Mouse (Mus musculus) heart, postnatal 10 days (tissue): Measurements from ENCODE around the gene Cux2. TPM values are rescaled to one million over a fixed set of nuclear protein-coding genes. Genes with fewer than 3 reads are reported as not detected.

Experiments used
- DNase-seq, 2 experiments: peaks; one replicate each; pipeline ENCODE4 v3.0.0; 2021
- intact Hi-C: fragments of 180-260 bp; cut with DNase I; formaldehyde crosslinking; loops from one replicate; pipeline ENCODE4 v1.15.1; 2025
- microRNA-seq, 2 experiments: library from miRNA; unstranded; fragments of <30 nt; microRNA quantifications; one replicate each; pipeline ENCODE4 v1.2.0; 2022
- total RNA-seq, 2 experiments: library from RNA; stranded (reverse); gene quantifications; 2 replicates each; pipeline ENCODE4 v1.2.3; 2021

Cux2 gene
- total RNA-seq, 2 experiments from 2014 or later = 13.1 to 17.5 TPM

DNA sequence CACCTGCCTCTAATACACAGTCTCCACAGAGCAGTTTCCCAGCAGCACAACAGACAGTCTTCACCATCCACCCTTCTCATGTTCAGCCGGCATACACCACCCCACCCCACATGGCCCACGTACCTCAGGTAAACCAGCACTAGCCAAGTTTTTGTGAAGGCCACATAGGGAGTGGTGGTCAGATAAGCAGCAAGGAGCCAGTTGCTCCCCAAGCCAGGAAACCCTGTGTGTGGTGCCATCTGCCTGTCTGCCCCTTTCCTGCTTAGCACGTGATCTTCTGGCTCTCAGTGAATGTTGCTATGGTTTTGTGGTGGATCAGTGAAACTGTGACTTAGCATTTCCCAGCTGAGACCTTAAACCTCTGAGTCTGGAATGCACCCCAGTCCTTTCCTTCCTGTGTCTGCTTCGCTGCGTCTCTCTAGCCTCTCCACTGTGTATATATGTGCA is 238.4 kb downstream of the Cux2 start:
- intact Hi-C loops = no loop called here
- DNase-seq = no peak

DNA sequence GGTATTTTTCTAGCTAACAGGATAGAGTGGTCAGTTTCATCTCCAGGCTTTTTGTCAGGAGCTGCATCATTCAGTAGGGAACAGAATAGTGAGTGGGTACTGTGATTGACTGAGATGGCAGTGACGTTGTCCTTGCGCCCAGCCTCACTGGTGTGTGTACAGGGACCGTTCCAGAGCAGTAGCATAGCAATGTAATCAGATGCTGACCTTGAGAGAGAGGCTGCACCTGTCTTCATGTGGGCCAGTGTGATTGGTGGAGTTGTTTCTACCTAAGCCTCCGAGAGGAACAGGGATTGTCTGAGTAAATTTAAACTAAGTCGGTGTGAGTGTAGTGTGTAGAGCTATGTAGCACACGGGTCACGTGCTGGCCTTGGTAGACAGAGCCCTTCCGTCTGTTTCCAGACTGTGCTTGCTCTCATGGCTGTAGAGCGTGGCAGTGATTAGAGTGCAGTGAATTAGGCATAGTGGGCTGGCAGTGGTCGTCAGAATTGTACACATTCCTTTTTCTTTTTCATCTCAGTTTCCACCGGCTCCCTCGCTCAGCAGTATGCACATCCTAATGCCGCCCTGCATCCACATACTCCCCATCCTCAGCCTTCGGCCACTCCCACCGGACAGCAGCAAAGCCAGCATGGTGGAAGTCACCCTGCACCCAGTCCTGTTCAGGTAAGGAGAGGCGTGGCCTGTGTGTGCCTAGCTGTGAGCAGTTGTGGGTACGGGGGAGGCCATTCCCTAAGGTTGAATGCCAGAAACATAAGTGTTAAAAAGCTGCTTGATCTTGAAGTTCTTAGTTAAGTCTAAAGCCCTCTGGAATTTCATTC is 239.4 kb downstream of the Cux2 start:
- intact Hi-C loops = no loop called here
- DNase-seq = peak in 1 of 2 experiments; percentile 8

DNA sequence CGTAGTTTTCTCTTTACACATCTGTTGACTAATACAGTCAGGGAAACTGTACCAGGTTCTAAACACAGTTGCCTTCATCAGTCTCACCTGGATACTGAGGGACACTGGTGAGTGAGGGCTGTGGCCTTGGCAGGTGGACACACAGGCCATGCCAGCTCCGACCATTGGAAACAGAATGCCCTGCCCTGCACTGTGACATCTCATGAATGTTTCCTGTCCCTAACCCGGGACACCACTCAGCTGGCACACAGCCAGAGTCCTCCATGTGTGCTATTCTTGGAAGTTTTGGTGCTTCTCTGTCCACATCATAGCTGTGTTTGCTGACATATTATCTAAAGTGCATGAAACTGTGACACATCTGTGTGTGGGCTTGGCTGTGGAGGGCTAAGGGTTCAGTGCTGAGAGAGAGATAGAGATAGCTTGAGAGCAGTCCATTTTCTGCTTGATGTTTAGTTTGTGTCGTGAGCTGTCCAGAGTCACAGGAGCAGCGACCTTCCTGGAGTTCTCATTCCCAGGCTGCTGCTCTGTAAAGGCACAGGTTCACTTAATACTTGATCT is 240.2 kb downstream of the Cux2 start:
- intact Hi-C loops = no loop called here
- DNase-seq = peak; percentile 64 to 72

DNA sequence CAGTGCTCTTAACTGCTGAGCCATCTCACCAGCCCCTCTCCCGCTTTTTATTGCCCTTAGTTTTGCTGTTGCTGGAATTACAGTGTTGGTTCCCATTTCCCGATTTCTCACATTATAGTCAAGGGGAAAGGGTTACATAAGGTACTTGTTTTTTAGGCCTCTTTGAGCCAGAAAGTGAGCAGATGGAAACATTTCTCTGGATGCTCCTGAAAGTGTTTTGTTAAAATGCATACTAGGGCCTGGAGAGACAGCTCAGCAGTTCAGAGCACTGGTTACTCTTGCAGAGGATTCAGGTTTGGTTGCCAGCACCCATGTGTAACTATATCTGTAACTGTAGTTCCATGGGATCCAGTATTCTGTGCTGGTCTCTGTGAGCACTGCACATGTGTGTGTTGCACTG is 241.7 kb downstream of the Cux2 start:
- DNase-seq = no peak
- intact Hi-C loops = no loop called here

DNA sequence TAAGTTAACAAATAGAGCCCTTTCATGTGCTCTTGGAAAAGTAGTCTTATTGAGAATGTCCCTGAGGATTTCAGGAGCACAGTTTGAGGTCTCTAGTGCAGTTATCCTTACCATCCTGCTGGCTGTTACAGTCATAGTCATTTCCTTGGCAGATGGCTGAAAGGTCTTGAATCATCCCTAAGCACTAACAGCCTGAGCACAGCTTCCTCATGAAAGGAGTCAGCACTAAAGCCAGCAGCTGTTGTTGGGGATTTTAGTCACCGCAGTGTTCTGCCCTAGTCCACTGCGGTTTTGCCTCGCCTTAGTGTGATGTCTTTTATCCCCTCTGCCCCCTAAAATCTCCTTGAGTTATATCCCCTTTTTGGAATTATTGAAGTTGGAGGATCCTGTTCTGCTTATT is 242.7 kb downstream of the Cux2 start:
- intact Hi-C loops = no loop called here
- peak in 1 of 2 experiments; percentile 16 for DNase-seq

Small RNA genes within 50 kb of the gene (microRNA-seq; reads per million reads assigned to microRNA genes)
- gene Mir7031 = 1.2 to 2.1 reads per million in 2 experiments

Other genes starting within 250 kb of the Cux2 start
- 10 to 100 TPM; 38.2 to 38.7 TPM for gene Sh2b3, start 212.5 kb downstream of the Cux2 start, total RNA-seq
- 10 to 100 TPM; 13.3 to 15.2 TPM for gene Pheta1, start 201.1 kb downstream of the Cux2 start, total RNA-seq
- over 10,000 TPM; 18,908 to 21,159 TPM for gene Myl2, start 50.8 kb upstream of the Cux2 start, total RNA-seq
- under 1 TPM in 1 of 2 experiments, not detected in 1; 0.22 TPM for gene Ccdc63, start 90.7 kb upstream of the Cux2 start, total RNA-seq
- gene Ppp1cc, start 108.2 kb upstream of the Cux2 start, total RNA-seq = 100 to 1,000 TPM; 171 to 173 TPM
- 1 to 10 TPM; 2.2 to 2.3 TPM for gene Hvcn1, start 156.7 kb upstream of the Cux2 start, total RNA-seq
- gene Tctn1, start 214.4 kb upstream of the Cux2 start, total RNA-seq = 1 to 10 TPM; 5.4 to 5.5 TPM
- gene Pptc7, start 234.3 kb upstream of the Cux2 start, total RNA-seq = 10 to 100 TPM; 63.4 to 83.1 TPM